Mouse (Mus musculus) liver, adult 2 months (tissue): ENCODE data around the gene 1700122O11Rik.

Source experiments
- CTCF ChIP-seq: fragments of 200-500 bp; IDR thresholded peaks from 2 replicates; pipeline ENCODE4 v1.5.1; 2011; ENCODE audit warnings: low read depth, low read length, control low read depth
- POLR2A ChIP-seq: fragments of 200-500 bp; IDR thresholded peaks from 2 replicates; pipeline ENCODE4 v1.6.1; 2011; ENCODE audit warnings: low read length, control low read depth; ENCODE audit not compliant: insufficient read depth; ENCODE audit errors: extremely low read depth

- TF ChIP-seq POLR2A (no peak), CTCF (no peak)
These were observed 11.1 kb downstream of the 1700122O11Rik start for GRCm38 (mm10) chr17:48027019-48027418.
